Mouse (Mus musculus) forebrain, embryonic 10.5 days (tissue): ENCODE measurements at regions not wholly inside any gene's neighbourhood (a gene's known extent, or its start where the extent isn't known, plus 50 kb on each side); places are given as distances from the start of the nearest gene placed in this dataset.

Experiments used
- DNase-seq: peaks from one replicate; pipeline ENCODE4 v3.0.0-alpha.2; 2017; ENCODE audit warnings: low spot score; ENCODE audit errors: extremely low spot score
- H3K27ac ChIP-seq: fragments of 300-500 bp; sonication (generic); 2 replicates; pipeline ENCODE4 v1.5.1; 2016; ENCODE audit warnings: mild to moderate bottlenecking
- H3K27me3 ChIP-seq: fragments of 300-500 bp; sonication (generic); 2 replicates; pipeline ENCODE4 v1.6.1; 2016; ENCODE audit warnings: mild to moderate bottlenecking; ENCODE audit not compliant: poor library complexity, severe bottlenecking
- H3K36me3 ChIP-seq: fragments of 300-500 bp; sonication (generic); replicated peaks from 2 replicates; pipeline ENCODE4 v1.6.1; 2016; ENCODE audit warnings: mild to moderate bottlenecking, moderate library complexity
- H3K4me1 ChIP-seq: fragments of 300-500 bp; sonication (generic); 2 replicates; pipeline ENCODE4 v1.6.1; 2016
- H3K4me3 ChIP-seq: fragments of 300-500 bp; sonication (generic); 2 replicates; pipeline ENCODE4 v1.5.1; 2016; ENCODE audit warnings: mild to moderate bottlenecking, moderate library complexity
- H3K9me3 ChIP-seq: fragments of 300-500 bp; sonication (generic); 2 replicates; pipeline ENCODE4 v1.6.1; 2016; ENCODE audit warnings: mild to moderate bottlenecking, moderate library complexity
- WGBS: fragments of 180-500 bp; shearing (Covaris S2); methylation state at CpG from one replicate; pipeline ENCODE4 v1.1.7; 2016; 5-methylcytosine and 5-hydroxymethylcytosine counted together

- WGBS: 86% methylated on average over 4 of the region's 4 CpGs
- no peaks in the 10 kb centered on the region for H3K36me3 ChIP-seq
- DNase-seq: no peak
- H3K27ac ChIP-seq: no peak overlapping the region
- H3K4me1 ChIP-seq: no peaks in the 10 kb centered on the region
- H3K9me3 ChIP-seq: no peaks in the 10 kb centered on the region
- H3K27me3 ChIP-seq: no peaks in the 10 kb centered on the region
- no peak overlapping the region for H3K4me3 ChIP-seq
These were observed 242.0 kb upstream of the Adra1b start for GRCm38 (mm10) chr11:44142996-44143395.

GRCm38 (mm10) chr11:44144477-44144876, 243.5 kb upstream of the Adra1b start:
- Histone ChIP-seq H3K27ac (no peak overlapping the region), H3K4me3 (no peak overlapping the region), H3K9me3 (no peaks in the 10 kb centered on the region), H3K36me3 (no peaks in the 10 kb centered on the region), H3K4me1 (no peaks in the 10 kb centered on the region), H3K27me3 (no peaks in the 10 kb centered on the region)
- DNase-seq: no peak
- WGBS: 84% methylated on average over 3 of the region's 3 CpGs

- no peak for DNase-seq
- no peak overlapping the region for H3K4me3 ChIP-seq
- H3K27me3 ChIP-seq: no peaks in the 10 kb centered on the region
- no peaks in the 10 kb centered on the region for H3K9me3 ChIP-seq
- H3K4me1 ChIP-seq: no peaks in the 10 kb centered on the region
- 90% methylated on average over 3 of the region's 3 CpGs for WGBS
- no peaks in the 10 kb centered on the region for H3K36me3 ChIP-seq
- H3K27ac ChIP-seq: no peak overlapping the region
These were observed 245.4 kb upstream of the Adra1b start for GRCm38 (mm10) chr11:44146419-44146818.

GRCm38 (mm10) chr11:44153576-44153975, 246.3 kb upstream of the Il12b start:
- Histone ChIP-seq H3K4me1 (peaks cover 13% of the 10 kb centered on the region), H3K9me3 (no peaks in the 10 kb centered on the region), H3K27me3 (no peaks in the 10 kb centered on the region), H3K4me3 (no peak overlapping the region), H3K36me3 (no peaks in the 10 kb centered on the region), H3K27ac (no peak overlapping the region)
- no peak for DNase-seq
- 89% methylated on average over 3 of the region's 3 CpGs for WGBS

GRCm38 (mm10) chr11:44155591-44155990, 244.3 kb upstream of the Il12b start:
- Histone ChIP-seq H3K4me1 (peaks cover 13% of the 10 kb centered on the region), H3K27me3 (no peaks in the 10 kb centered on the region), H3K4me3 (no peak overlapping the region), H3K9me3 (no peaks in the 10 kb centered on the region), H3K36me3 (no peaks in the 10 kb centered on the region), H3K27ac (no peak overlapping the region)
- DNase-seq: no peak
- WGBS: 98% methylated on average over 2 of the region's 2 CpGs

- Histone ChIP-seq H3K36me3 (no peaks in the 10 kb centered on the region), H3K27ac (no peak overlapping the region), H3K9me3 (no peaks in the 10 kb centered on the region), H3K4me3 (no peak overlapping the region), H3K4me1 (peaks cover 13% of the 10 kb centered on the region), H3K27me3 (no peaks in the 10 kb centered on the region)
- 62% methylated on average over 5 of the region's 5 CpGs for WGBS
- no peak for DNase-seq
These were observed 243.8 kb upstream of the Il12b start for GRCm38 (mm10) chr11:44156081-44156480.

GRCm38 (mm10) chr11:44156490-44157345, 243.1 kb upstream of the Il12b start:
- H3K4me1 ChIP-seq: peaks cover 13% of the 10 kb centered on the region
- no peak overlapping the region for H3K27ac ChIP-seq
- no peak for DNase-seq
- WGBS: 72% methylated on average over 3 of the region's 3 CpGs
- H3K4me3 ChIP-seq: no peak overlapping the region
- no peaks in the 10 kb centered on the region for H3K36me3 ChIP-seq
- no peaks in the 10 kb centered on the region for H3K9me3 ChIP-seq
- H3K27me3 ChIP-seq: no peaks in the 10 kb centered on the region

- Histone ChIP-seq H3K4me1 (peaks cover 13% of the 10 kb centered on the region), H3K4me3 (no peak overlapping the region), H3K9me3 (no peaks in the 10 kb centered on the region), H3K27me3 (no peaks in the 10 kb centered on the region), H3K27ac (no peak overlapping the region), H3K36me3 (no peaks in the 10 kb centered on the region)
- WGBS: 81% methylated on average over 5 of the region's 5 CpGs
- DNase-seq: no peak
These were observed 241.6 kb upstream of the Il12b start for GRCm38 (mm10) chr11:44158236-44158635.

GRCm38 (mm10) chr11:44161734-44162418, 238.0 kb upstream of the Il12b start:
- Histone ChIP-seq H3K4me1 (peaks cover 3% of the 10 kb centered on the region), H3K27ac (no peak overlapping the region), H3K9me3 (no peaks in the 10 kb centered on the region), H3K36me3 (no peaks in the 10 kb centered on the region), H3K27me3 (no peaks in the 10 kb centered on the region), H3K4me3 (no peak overlapping the region)
- WGBS: 89% methylated on average over 7 of the region's 7 CpGs
- DNase-seq: no peak

GRCm38 (mm10) chr11:44163049-44163448, 236.8 kb upstream of the Il12b start:
- Histone ChIP-seq H3K9me3 (no peaks in the 10 kb centered on the region), H3K4me1 (no peaks in the 10 kb centered on the region), H3K27ac (no peak overlapping the region), H3K36me3 (no peaks in the 10 kb centered on the region), H3K4me3 (no peak overlapping the region), H3K27me3 (no peaks in the 10 kb centered on the region)
- 87% methylated on average over 4 of the region's 4 CpGs for WGBS
- DNase-seq: no peak

- H3K27me3 ChIP-seq: no peaks in the 10 kb centered on the region
- H3K9me3 ChIP-seq: no peaks in the 10 kb centered on the region
- H3K27ac ChIP-seq: no peak overlapping the region
- H3K4me1 ChIP-seq: no peaks in the 10 kb centered on the region
- no peaks in the 10 kb centered on the region for H3K36me3 ChIP-seq
- no peak overlapping the region for H3K4me3 ChIP-seq
- WGBS: 85% methylated on average over 1 of the region's 1 CpGs
- no peak for DNase-seq
These were observed 236.1 kb upstream of the Il12b start for GRCm38 (mm10) chr11:44163748-44164147.

GRCm38 (mm10) chr11:44164186-44164585, 235.7 kb upstream of the Il12b start:
- no peak overlapping the region for H3K4me3 ChIP-seq
- DNase-seq: no peak

GRCm38 (mm10) chr11:44167724-44168500, 232.0 kb upstream of the Il12b start:
- H3K27me3 ChIP-seq: no peaks in the 10 kb centered on the region
- no peaks in the 10 kb centered on the region for H3K36me3 ChIP-seq
- 84% methylated on average over 6 of the region's 6 CpGs for WGBS
- no peak overlapping the region for H3K27ac ChIP-seq
- DNase-seq: no peak
- H3K9me3 ChIP-seq: no peaks in the 10 kb centered on the region
- no peaks in the 10 kb centered on the region for H3K4me1 ChIP-seq
- no peak overlapping the region for H3K4me3 ChIP-seq

More at GRCm38 (mm10) chr11:44164186-44164585, 235.7 kb upstream of the Il12b start:
- H3K9me3 ChIP-seq: no peaks in the 10 kb centered on the region
- no peaks in the 10 kb centered on the region for H3K36me3 ChIP-seq
- no peak overlapping the region for H3K27ac ChIP-seq
- 71% methylated on average over 2 of the region's 2 CpGs for WGBS
- H3K4me1 ChIP-seq: no peaks in the 10 kb centered on the region
- no peaks in the 10 kb centered on the region for H3K27me3 ChIP-seq
